13 mouse cellular contexts compared by ENCODE assay signal in the genomic region with DNA sequence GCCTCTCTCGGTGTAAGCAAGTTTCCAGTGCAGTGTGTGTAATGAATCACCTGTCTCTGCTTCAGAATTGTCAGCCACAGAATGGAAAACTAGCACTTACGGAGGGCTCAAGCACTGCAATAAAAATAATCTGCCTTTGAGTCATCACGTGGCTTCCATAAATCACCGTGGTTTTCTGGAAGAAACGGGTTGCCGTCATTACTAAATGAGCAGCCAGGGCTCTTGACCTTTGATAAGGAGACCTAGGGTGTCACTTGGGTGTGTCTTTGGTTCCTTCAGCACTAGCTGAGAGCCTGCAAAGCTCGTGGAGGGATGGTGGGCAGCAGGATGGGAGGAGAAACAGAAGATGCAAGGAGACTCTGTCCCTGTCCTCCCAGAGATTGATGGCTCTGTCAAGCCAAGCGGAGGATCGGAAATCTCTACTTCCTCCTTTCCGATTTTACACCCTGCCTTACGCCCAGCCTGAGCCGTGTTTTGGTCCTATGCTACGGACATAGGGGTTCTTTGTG.
DNase-seq lines count a peak whose midpoint lies in the region; ATAC-seq and TF ChIP-seq lines count a peak whose summit lies in the region.
"Had no signal": no experiment of that assay in that cellular context is flagged by ENCODE, and none has a peak within 500 bp of the region (broad histone marks: within the 10 kb centered on the region; RNA-seq: fewer than 3 reads in every experiment).

No protein-coding gene starts in this region.

- peak; percentile 86 for ATAC-seq in intestine, embryonic 14.5 days (replicated peaks; ENCODE audit: low FRiP score, low TSS enrichment, low read depth)
- peak; percentile 54 for ATAC-seq in megakaryocyte progenitor cell, adult 5-6 weeks (replicated peaks; ENCODE audit: poor library complexity)
- no peak for ATAC-seq in forebrain, embryonic 14.5 days
- ATAC-seq: CD4-positive, CD25-positive, alpha-beta regulatory T cell, adult 4 months had no signal

- H3K9me3 ChIP-seq in intestine, embryonic 14.5 days (ENCODE audit: control insufficient read depth, low read length) = no peaks in the 10 kb centered on the region
- H3K9me3 ChIP-seq in forebrain, embryonic 14.5 days (replicated peaks; ENCODE audit: control insufficient read depth, low read length) = no peaks in the 10 kb centered on the region
- H3K9me3 ChIP-seq: limb, embryonic 15.5 days; stomach, embryonic 15.5 days had no signal

- peak; percentile 51 for DNase-seq in gastrocnemius, adult 2 months
- DNase-seq in gastrocnemius, postnatal 14 days = no peak
- peak; percentile 10 for DNase-seq in CD4-positive helper T cell, adult 2 months (ENCODE audit: low read depth, low spot score)
- DNase-seq in intestine, embryonic 14.5 days (ENCODE audit: low spot score) = peak; percentile 71
- no peak for DNase-seq in MN1 (ENCODE audit: low spot score)
- no peak for DNase-seq in forebrain, embryonic 14.5 days (ENCODE audit: low spot score)
- DNase-seq in retina, postnatal 1 day = no peak
- DNase-seq: cerebellum, adult 2 months had no signal

- no peaks in the 10 kb centered on the region for H3K27me3 ChIP-seq in intestine, embryonic 14.5 days (replicated peaks; ENCODE audit: control insufficient read depth, insufficient read depth, low read length)
- no peaks in the 10 kb centered on the region for H3K27me3 ChIP-seq in forebrain, embryonic 14.5 days (replicated peaks; ENCODE audit: control insufficient read depth, insufficient read depth, low read length)
- H3K27me3 ChIP-seq: limb, embryonic 15.5 days; stomach, embryonic 15.5 days had no signal

- no peak overlapping the region for H3K4me3 ChIP-seq in gastrocnemius, adult 2 months
- no peak overlapping the region for H3K4me3 ChIP-seq in intestine, embryonic 14.5 days (ENCODE audit: low read depth, low read length)
- H3K4me3 ChIP-seq in forebrain, embryonic 14.5 days (ENCODE audit: low read depth, low read length) = no peak overlapping the region
- H3K4me3 ChIP-seq: limb, embryonic 15.5 days; stomach, embryonic 15.5 days had no signal

- H3K36me3 ChIP-seq in intestine, embryonic 14.5 days (ENCODE audit: control insufficient read depth, insufficient read depth, low read length) = no peaks in the 10 kb centered on the region
- H3K36me3 ChIP-seq in forebrain, embryonic 14.5 days (ENCODE audit: control insufficient read depth, insufficient read depth, low read length) = no peaks in the 10 kb centered on the region
- H3K36me3 ChIP-seq: limb, embryonic 15.5 days; stomach, embryonic 15.5 days had no signal

- H3K4me1 ChIP-seq in intestine, embryonic 14.5 days (replicated peaks; ENCODE audit: control insufficient read depth, insufficient read depth, low read length) = peaks cover 37% of the 10 kb centered on the region
- H3K4me1 ChIP-seq in forebrain, embryonic 14.5 days (ENCODE audit: control insufficient read depth, insufficient read depth, low read length) = no peaks in the 10 kb centered on the region
- H3K4me1 ChIP-seq: stomach, embryonic 15.5 days had no signal

- no peak overlapping the region for H3K9ac ChIP-seq in intestine, embryonic 14.5 days (ENCODE audit: low read length)
- H3K9ac ChIP-seq in forebrain, embryonic 14.5 days (ENCODE audit: low read length) = no peak overlapping the region
- H3K9ac ChIP-seq: limb, embryonic 15.5 days; stomach, embryonic 15.5 days had no signal

- H3K4me2 ChIP-seq in intestine, embryonic 14.5 days (ENCODE audit: low read length) = peak overlapping the region; percentile 18; the same call in 1 of the 2 replicates
- no peak overlapping the region for H3K4me2 ChIP-seq in forebrain, embryonic 14.5 days (ENCODE audit: low read length)
- H3K4me2 ChIP-seq: limb, embryonic 15.5 days; stomach, embryonic 15.5 days had no signal

- peak overlapping the region; percentile 79 for H3K27ac ChIP-seq in gastrocnemius, adult 2 months
- 0 out of 2 replicates have a peak overlapping the region, but pooled peaks have one; percentile 14 for H3K27ac ChIP-seq in intestine, embryonic 14.5 days (ENCODE audit: low read depth)
- no peak overlapping the region for H3K27ac ChIP-seq in forebrain, embryonic 14.5 days (ENCODE audit: low read depth, low read length)
- H3K27ac ChIP-seq: limb, embryonic 15.5 days; macrophage; stomach, embryonic 15.5 days had no signal

- no peak for TF ChIP-seq CTCF in gastrocnemius, adult 2 months (IDR thresholded peaks at IDR 0.05)

- WGBS in intestine, embryonic 14.5 days = 13% methylated on average over 13 of the region's 13 CpGs
- 91% methylated on average over 13 of the region's 13 CpGs for WGBS in forebrain, embryonic 14.5 days

- intact Hi-C loops in gastrocnemius, adult 2 months (cut with DNase I) = loop anchor here (5.0 to 10.0 kb wide), 3 partner anchors 85 to 215 kb away; no protein-coding TSS in a partner anchor
- intact Hi-C loops in gastrocnemius, postnatal 14 days (cut with DNase I; ENCODE audit: low total_unique reads) = no loop called here

Comparison
In these comparisons a context has a peak if more than half of its experiments do, and no peak if none do; other contexts are left out.
1. DNase-seq: peak in gastrocnemius, adult 2 months (single experiment), CD4-positive helper T cell, adult 2 months (single experiment) and intestine, embryonic 14.5 days (single experiment); none in gastrocnemius, postnatal 14 days (single experiment), MN1 (single experiment), forebrain, embryonic 14.5 days (single experiment) and retina, postnatal 1 day (single experiment).